Mouse (Mus musculus) retina, adult 2 months (tissue): ENCODE results near the gene Nepn.
A peak's percentile ranks its signal among the peaks of the same experiment; 100 is the strongest.

ENCODE experiments used
- DNase-seq: peaks from one replicate; pipeline ENCODE4 v3.0.0-alpha.2; 2012; ENCODE audit warnings: low read depth, low spot score

The Nepn gene

DNA sequence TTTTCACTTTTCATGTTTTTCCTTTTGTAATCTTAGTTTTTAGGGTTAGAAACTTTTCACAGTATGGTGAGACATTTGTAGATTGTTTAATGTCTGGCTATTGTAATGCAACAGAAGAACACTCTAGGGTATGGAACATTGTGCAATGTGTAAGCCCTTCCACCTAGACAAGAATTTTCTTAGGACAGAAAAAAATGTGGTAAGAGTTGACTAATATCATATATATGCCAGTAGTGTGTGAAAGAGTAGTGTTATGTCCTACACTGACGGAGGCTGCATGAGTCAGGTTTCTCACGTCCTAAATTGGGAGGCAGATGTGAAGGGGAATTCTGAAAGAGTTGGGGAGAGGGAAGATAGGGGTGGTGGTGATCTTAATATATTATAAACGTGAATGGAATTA, 10.9 kb downstream of the Nepn start:
- DNase-seq: no peak

- no peak for DNase-seq
These were observed 16.4 kb downstream of the Nepn start for GRCm38 (mm10) chr10:52405160-52405559.

DNA sequence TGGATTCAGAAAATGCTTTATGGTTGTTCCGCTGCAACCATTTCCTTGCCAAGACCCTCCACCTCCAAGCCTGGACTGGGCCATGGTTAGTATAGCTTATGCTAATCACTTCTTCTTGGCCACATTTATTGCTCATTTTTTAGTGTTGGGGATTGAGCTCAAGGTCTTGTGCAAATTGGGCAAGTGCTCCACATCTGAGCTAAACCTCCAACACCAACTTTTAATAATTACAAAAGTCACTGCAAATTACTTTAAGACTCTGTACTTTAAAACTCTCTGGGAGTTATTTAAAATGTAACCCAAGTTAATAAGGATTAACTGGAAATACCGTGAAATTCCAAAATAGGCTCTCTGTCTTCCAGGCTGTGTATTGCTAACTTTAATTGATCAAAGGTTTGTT, 18.8 kb downstream of the Nepn start:
- no peak for DNase-seq

DNA sequence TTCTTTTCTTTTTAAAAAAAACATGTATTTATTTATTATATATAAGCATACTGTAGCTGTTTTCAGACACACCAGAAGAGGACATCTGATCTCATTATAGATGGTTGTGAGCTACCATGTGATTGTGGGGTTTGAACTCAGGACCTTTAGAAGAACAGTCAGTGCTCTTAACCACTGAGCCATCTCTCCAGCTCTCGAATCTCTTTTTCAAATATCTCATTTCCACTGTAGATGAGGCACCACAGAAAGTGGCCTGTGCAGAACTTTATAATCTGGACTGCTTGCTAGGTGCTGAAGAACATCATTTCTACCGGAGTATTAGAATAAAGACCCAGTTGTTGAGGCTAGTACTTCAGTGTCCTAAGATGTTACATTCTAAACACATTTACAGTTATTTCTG, 26.2 kb downstream of the Nepn start:
- no peak for DNase-seq

DNA sequence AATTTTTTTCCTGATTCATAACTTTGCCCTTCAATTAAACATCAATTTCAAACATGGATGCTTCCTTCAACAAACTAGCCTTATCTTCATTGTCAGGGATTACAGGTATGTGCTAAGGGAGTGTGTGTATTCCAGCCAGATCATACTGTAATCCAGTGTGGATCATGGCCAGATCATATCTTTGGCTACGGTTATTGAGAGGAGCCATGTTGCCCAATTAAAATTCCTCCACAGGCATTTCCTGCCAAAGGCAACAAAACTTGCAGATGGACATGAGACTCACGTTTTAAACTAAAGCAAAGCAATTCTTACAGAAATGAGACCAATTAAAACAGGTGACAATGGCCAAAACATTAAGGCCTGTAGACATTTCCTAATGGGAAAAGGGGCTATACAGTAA, 27.7 kb downstream of the Nepn start:
- no peak for DNase-seq

DNA sequence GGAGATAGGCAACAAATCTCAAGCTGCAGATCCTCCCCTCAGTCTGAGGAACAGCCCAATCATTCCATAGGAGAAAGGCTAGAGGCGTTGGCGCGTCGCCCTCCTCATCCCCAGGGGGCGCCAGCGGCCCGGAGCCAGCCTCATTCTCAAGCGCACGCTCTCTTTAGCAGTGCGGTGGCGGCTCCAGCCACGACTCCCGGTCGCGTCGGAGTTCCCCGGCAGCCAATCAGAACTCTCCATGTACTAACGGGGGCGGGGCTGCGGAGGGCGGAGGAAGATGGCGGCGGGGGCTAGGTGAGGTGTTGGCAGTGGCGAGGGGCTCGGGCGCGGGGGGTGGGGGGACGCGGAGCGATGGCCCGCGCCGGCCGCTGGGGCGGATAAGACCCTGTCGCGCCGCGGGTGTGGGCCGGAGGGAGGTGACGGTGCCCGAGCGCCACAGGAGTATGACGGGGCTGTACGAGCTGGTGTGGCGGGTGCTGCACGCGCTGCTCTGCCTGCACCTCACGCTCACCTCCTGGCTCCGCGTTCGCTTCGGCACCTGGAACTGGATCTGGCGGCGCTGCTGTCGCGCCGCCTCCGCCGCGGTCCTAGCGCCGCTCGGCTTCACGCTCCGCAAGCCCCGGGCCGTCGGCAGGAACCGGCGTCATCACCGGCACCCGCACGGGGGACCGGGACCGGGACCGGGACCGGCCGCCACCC, 28.7 kb downstream of the Nepn start, which contains the start of gene Nus1:
Gene Nus1, plus strand, starts transcription at position 249 of the 699 bp plus-strand sequence.
- peak; percentile 90 for DNase-seq

DNA sequence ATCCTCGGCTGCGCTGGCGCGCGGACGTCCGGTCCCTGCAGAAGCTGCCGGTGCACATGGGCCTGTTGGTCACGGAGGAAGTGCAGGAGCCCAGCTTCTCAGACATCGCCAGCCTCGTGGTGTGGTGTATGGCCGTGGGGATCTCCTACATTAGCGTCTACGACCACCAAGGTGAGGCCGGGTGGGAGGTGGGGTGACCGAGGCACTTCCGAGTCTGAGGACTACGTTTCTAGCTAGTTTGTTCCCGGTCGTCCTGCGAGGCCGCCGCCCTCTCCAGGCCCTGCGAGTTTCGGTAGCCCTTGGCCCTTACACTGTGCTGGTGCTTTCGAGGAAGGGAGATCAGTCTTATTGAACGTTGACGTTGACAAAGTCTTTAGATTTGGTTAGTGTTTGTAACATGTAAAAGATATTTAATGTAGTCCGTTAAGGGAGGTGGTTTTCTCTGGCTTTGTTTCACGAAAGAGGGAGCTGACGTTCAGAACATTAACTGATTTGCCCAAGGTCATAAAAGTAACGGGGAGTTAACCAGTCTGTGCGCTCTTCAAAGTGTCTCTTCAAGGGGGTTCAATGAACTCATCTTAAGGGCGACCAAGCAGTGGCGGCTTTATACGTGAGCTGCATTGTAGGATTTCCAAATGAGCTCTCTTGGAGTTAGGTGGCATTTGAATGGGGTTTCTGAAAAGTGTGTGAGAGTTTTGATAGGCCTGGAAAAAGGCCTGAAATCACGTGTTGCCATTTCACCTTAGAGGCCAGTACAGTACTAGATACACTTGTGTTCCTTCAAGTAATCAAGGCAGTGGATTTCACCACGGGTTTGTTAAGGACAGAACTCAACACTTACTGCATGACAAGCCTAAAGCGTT, 29.5 kb downstream of the Nepn start:
- peak; percentile 2 for DNase-seq

GRCm38 (mm10) chr10:52418931-52419330, 30.2 kb downstream of the Nepn start:
- no peak for DNase-seq

DNA sequence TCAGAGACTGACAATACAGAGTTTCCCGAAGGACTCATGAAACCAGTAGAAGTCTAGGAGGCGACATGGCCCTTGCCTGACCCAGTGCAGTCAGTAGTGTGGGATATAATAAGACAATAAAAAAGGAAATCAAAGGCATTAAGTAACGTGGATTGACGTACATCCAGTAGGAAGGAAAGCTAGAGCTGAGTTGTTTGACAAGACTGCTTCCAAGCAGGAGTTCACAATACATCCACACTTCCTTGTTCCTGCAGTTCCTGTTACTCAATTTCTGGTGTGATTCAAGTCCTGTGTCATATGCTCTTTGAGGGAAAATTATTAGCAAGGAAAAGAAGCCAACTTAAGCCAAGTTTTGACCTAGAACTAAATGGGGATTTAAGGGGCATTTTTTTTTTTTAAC, 30.6 kb downstream of the Nepn start:
- no peak for DNase-seq

GRCm38 (mm10) chr10:52420526-52420925, 31.8 kb downstream of the Nepn start:
- DNase-seq: no peak

- DNase-seq: no peak
These were observed 32.9 kb downstream of the Nepn start for GRCm38 (mm10) chr10:52421716-52422115.

- no peak for DNase-seq
These were observed 34.3 kb downstream of the Nepn start for GRCm38 (mm10) chr10:52423097-52423496.

DNA sequence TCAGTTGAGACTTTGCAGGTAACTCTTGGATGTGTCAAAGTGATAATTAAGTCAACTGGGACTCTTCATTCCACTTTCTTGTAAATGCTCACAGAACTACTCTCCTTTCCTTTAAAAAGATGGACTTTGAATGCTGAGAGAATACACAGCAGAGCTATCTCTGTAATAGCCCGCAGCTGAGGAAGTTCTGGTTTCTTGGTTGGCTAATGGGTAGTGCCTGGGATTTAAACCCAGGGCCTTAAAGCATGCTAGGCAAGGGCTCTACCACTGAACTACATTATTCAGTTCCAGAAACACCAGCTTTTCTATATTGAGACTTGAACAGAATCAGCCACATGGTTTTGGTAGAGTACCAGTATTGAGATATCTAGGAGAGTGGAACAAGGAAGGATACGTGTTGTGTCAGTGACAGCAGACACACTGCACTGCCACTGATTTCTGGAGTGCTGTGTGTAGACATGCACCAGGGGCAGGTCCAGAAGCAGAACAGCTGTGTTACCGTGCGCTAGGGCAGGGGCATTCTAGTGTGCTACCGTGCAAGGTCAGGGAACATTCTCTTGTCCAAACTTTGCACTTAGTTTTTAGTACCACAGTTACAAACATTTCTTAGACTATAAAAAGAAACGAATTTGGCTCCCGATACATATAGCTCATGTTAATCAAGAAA, 37.7 kb downstream of the Nepn start:
- DNase-seq: no peak

DNA sequence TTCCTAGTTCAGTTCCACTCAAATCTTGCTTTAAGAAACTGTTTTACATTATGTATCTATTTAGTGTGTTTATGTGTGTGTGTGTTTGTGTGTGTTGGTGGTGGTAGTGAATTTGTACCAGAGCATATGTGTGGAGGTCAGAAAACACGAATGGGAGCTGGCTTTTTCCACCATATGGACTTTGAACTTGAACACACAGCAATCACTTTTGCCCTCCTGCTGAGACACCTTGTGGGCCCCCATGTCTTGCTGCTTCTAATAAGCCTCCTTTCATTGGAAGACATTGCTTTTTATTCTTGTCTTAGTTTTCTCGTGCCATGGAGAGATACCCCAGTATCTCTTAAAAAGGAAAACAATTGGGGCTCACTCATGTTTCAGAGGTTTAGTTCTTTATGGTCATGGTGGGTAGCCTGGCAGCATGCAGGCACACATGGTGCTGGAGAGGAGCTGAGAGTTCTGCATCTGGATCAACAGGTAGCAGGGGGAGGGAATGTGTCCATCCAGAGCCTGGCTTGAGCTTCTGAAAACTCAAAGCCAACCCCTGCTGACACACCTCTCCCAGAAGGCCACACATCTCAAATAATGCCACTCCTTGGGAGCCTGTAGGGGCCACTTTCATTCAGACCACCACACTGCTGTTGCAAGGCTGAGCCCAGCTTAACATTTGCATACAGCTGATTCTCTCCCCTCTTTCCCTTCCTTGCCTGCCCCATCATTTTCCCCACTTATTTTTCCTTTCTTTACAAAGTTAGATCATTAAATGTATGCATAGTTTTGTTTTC, 39.1 kb downstream of the Nepn start:
- no peak for DNase-seq

DNA sequence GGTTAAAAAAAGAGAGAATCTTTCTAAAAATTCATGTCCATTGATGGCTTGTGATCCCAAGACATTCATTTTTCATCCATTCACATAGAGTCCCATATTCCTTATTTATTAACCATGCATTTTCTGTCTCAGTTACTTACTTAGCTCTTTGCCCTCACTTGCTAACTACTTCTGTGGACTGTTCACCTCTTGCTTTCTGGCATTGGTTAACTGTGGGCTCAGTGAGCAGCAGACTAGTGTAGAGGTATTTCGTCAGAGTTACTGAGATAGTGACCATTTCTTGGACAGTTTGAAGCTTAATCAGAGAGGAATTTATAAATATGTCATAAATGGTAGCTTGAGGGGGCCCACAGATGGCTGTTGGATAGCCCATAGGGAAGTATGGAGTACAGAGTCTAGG, 42.2 kb downstream of the Nepn start:
- DNase-seq: no peak

DNA sequence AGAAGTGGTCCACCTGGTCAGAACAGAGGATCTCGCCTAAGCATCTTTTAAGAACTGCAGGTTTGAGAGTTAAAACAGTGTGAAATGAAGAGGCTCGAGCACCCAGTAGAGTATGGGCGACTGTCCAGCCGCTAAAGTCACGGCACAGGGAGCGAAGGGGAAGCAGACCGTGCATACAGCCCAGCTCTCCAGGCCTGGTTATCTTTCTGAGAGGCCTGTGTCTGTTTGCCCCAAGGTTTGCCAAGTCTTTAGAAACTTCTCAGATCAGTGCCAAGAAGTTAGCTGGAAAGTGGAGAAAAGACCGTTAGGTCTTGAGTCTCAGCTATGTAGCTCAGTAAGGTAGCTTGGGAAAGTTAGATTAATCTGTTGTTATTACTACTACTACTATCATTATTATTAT, 46.1 kb downstream of the Nepn start:
- DNase-seq: no peak
